Mouse (Mus musculus) ES-E14 (cell line): ENCODE data around the gene Ubac1. TPM values are rescaled to one million over a fixed set of nuclear protein-coding genes. Genes with fewer than 3 reads are reported as not detected.

ENCODE experiments used
- DNase-seq: peaks from one replicate; pipeline ENCODE4 v3.0.0-alpha.2; 2013; ENCODE audit warnings: low read depth, low spot score
- H3K27ac ChIP-seq: 2 replicates; pipeline ENCODE4 v1.5.1; 2012; ENCODE audit warnings: low read depth, mild to moderate bottlenecking, low read length, moderate library complexity, mixed read lengths; ENCODE audit not compliant: poor library complexity, insufficient read depth, severe bottlenecking
- H3K36me3 ChIP-seq: 2 replicates; pipeline ENCODE4 v1.6.1; 2012; ENCODE audit warnings: mild to moderate bottlenecking, low read length, moderate library complexity, mixed read lengths; ENCODE audit not compliant: control insufficient read depth, poor library complexity, insufficient read depth, severe bottlenecking
- H3K4me1 ChIP-seq, 2 experiments: fragments of 150-350 bp in 1 of 2; sonication (generic) in 1 of 2; 2 replicates each; pipeline ENCODE4 v1.6.1; 2012; ENCODE audit warnings: low read length in 2 of 2, mild to moderate bottlenecking in 1 of 2, mixed read lengths in 1 of 2; ENCODE audit not compliant: control insufficient read depth in 2 of 2, insufficient read depth in 2 of 2, poor library complexity in 1 of 2
- H3K4me3 ChIP-seq, 2 experiments: fragments of 150-350 bp in 1 of 2; sonication (generic) in 1 of 2; 2 replicates each; pipeline ENCODE4 v1.5.1; 2012; ENCODE audit warnings: low read length in 2 of 2, low read depth in 1 of 2, mild to moderate bottlenecking in 1 of 2, mixed read lengths in 1 of 2; ENCODE audit not compliant: insufficient read depth in 1 of 2, poor library complexity in 1 of 2, severe bottlenecking in 1 of 2
- H3K9ac ChIP-seq: 2 replicates; pipeline ENCODE4 v1.6.1; 2012; ENCODE audit warnings: low read depth, mild to moderate bottlenecking, low read length, mixed read lengths; ENCODE audit not compliant: poor library complexity, insufficient read depth, severe bottlenecking
- H3K9me3 ChIP-seq: fragments of 150-350 bp; sonication (generic); 2 replicates; pipeline ENCODE4 v1.6.1; 2012; ENCODE audit warnings: low read depth, mild to moderate bottlenecking, low read length; ENCODE audit not compliant: control insufficient read depth, insufficient read depth
- CHD2 ChIP-seq: IDR thresholded peaks from 2 replicates; pipeline ENCODE4 v1.6.1; 2014; ENCODE audit warnings: mild to moderate bottlenecking, low read depth, low read length, inconsistent platforms
- HCFC1 ChIP-seq: IDR thresholded peaks from 2 replicates; pipeline ENCODE4 v1.6.1; 2012; ENCODE audit warnings: low read length, inconsistent platforms, borderline replicate concordance; ENCODE audit not compliant: insufficient read depth
- MAFK ChIP-seq: IDR thresholded peaks from 2 replicates; pipeline ENCODE4 v1.6.1; 2014; ENCODE audit warnings: mild to moderate bottlenecking, low read depth, low read length, inconsistent platforms; ENCODE audit not compliant: insufficient read depth
- ZC3H11A ChIP-seq: IDR thresholded peaks from 2 replicates; pipeline ENCODE4 v1.6.1; 2012; ENCODE audit warnings: low read depth, mild to moderate bottlenecking, inconsistent platforms, low read length, borderline replicate concordance
- ZNF384 ChIP-seq: IDR thresholded peaks from 2 replicates; pipeline ENCODE4 v1.6.1; 2012; ENCODE audit warnings: low read depth, low read length, inconsistent platforms
- in situ Hi-C, 2 experiments: fragments of 600-800 bp; cut with MboI; formaldehyde crosslinking; loops; one replicate each; pipeline ENCODE4 v1.15.1; 2025; ENCODE audit warnings: low sequenced_read_pairs in 2 of 2, inconsistent platforms in 1 of 2; ENCODE audit not compliant: unreplicated experiment in 2 of 2
- total RNA-seq: library from RNA; depleted of rRNA; stranded (reverse); fragments of 300-350 nt; gene quantifications from 2 replicates; pipeline ENCODE4 v1.2.3, GENCODE M21; 2012

The Ubac1 gene
- total RNA-seq, 1 experiment, result 88.4 TPM

- TF ChIP-seq MAFK (no peak), ZC3H11A (no peak), HCFC1 (no peak), ZNF384 (no peak), CHD2 (no peak)
- Histone ChIP-seq H3K9ac (no peak overlapping the region), H3K27ac (0 out of 2 replicates have a peak overlapping the region, but pooled peaks have one; percentile 2), H3K4me3 (no peak overlapping the region), H3K36me3 (no peaks in the 10 kb centered on the region), H3K9me3 (no peaks in the 10 kb centered on the region), H3K4me1 (peaks cover 14 to 32% of the 10 kb centered on the region in 2 experiments)
- no peak for DNase-seq
- in situ Hi-C loops, result no loop called here
Observed at GRCm38 (mm10) chr2:26056226-26056625, 34.7 kb upstream of the Ubac1 start.

- Histone ChIP-seq H3K27ac (no peak overlapping the region; the same call in 1 of the 2 replicates), H3K9me3 (no peaks in the 10 kb centered on the region), H3K9ac (no peak overlapping the region), H3K36me3 (no peaks in the 10 kb centered on the region), H3K4me3 (no peak overlapping the region), H3K4me1 (peaks cover 14 to 32% of the 10 kb centered on the region in 2 experiments)
- TF ChIP-seq CHD2 (no peak), HCFC1 (no peak), ZNF384 (no peak), ZC3H11A (no peak), MAFK (no peak)
- DNase-seq, result no peak
- in situ Hi-C loops, result no loop called here
Observed at GRCm38 (mm10) chr2:26055747-26056102, 34.2 kb upstream of the Ubac1 start.

- TF ChIP-seq ZC3H11A, result peak; percentile 46; the same call in 1 of the 2 replicates
- TF ChIP-seq HCFC1, result peak; percentile 45; the same call in 1 of the 2 replicates
- TF ChIP-seq ZNF384, result no peak
- TF ChIP-seq CHD2, result no peak
- no peak for TF ChIP-seq MAFK
- Histone ChIP-seq H3K9ac (no peak overlapping the region), H3K27ac (peak overlapping the region; percentile 44; the same call in 1 of the 2 replicates), H3K4me3 (0 out of 4 replicates have a peak overlapping the region, but pooled peaks of 1 of the 2 experiments have one; percentile 1), H3K9me3 (no peaks in the 10 kb centered on the region), H3K36me3 (no peaks in the 10 kb centered on the region), H3K4me1 (peaks cover 14 to 31% of the 10 kb centered on the region in 2 experiments)
- in situ Hi-C loops, result no loop called here
- peak; percentile 84 for DNase-seq
Observed at GRCm38 (mm10) chr2:26055046-26055746, 33.6 kb upstream of the Ubac1 start.

- H3K4me3 ChIP-seq, result no peak overlapping the region
- H3K27ac ChIP-seq, result no peak overlapping the region
- no peak for DNase-seq
- in situ Hi-C loops, result no loop called here
- no peaks in the 10 kb centered on the region for H3K36me3 ChIP-seq
- H3K9ac ChIP-seq, result no peak overlapping the region
- no peaks in the 10 kb centered on the region for H3K9me3 ChIP-seq
- H3K4me1 ChIP-seq, result peaks cover 14 to 28% of the 10 kb centered on the region in 2 experiments
- TF ChIP-seq HCFC1 (no peak), ZC3H11A (no peak), CHD2 (no peak), MAFK (no peak), ZNF384 (no peak)
Observed at GRCm38 (mm10) chr2:26052806-26053205, 31.3 kb upstream of the Ubac1 start.

- in situ Hi-C loops, result no loop called here
- Histone ChIP-seq H3K9me3 (no peaks in the 10 kb centered on the region), H3K36me3 (no peaks in the 10 kb centered on the region), H3K4me3 (no peak overlapping the region), H3K9ac (no peak overlapping the region), H3K27ac (no peak overlapping the region), H3K4me1 (peaks cover 4 to 5% of the 10 kb centered on the region in 2 experiments; a peak in 2 of 4 replicates)
- TF ChIP-seq CHD2 (no peak), MAFK (no peak), HCFC1 (no peak), ZC3H11A (no peak), ZNF384 (no peak)
- no peak for DNase-seq
Observed at GRCm38 (mm10) chr2:26048816-26049215, 27.3 kb upstream of the Ubac1 start.
